Mouse (Mus musculus) forebrain, embryonic 16.5 days (tissue): ENCODE data around the gene Mvb12a. TPM values are rescaled to one million over a fixed set of nuclear protein-coding genes. Genes with fewer than 3 reads are reported as not detected.
"Not testable (repeated sequence)": the region's sequence is repeated elsewhere in the genome, so short reads cannot be mapped to it uniquely, and the experiment has no call there.

Experiments
- ATAC-seq: fragments of 200-750 bp; cut with Nextera tagmentation; 2 replicates; pipeline ENCODE4 v1.8.0; 2017; ENCODE audit warnings: mild to moderate bottlenecking, moderate library complexity
- H3K27ac ChIP-seq: fragments of 300-500 bp; sonication (generic); 2 replicates; pipeline ENCODE4 v1.5.1; 2014; ENCODE audit warnings: low read length, control low read depth
- H3K27me3 ChIP-seq: fragments of 300-500 bp; sonication (generic); replicated peaks from 2 replicates; pipeline ENCODE4 v1.6.1; 2014; ENCODE audit warnings: low read length; ENCODE audit not compliant: control insufficient read depth, insufficient read depth
- H3K36me3 ChIP-seq: fragments of 300-500 bp; sonication (generic); 2 replicates; pipeline ENCODE4 v1.6.1; 2014; ENCODE audit not compliant: control insufficient read depth, insufficient read depth
- H3K4me1 ChIP-seq: fragments of 300-500 bp; sonication (generic); replicated peaks from 2 replicates; pipeline ENCODE4 v1.6.1; 2014; ENCODE audit warnings: low read length; ENCODE audit not compliant: control insufficient read depth, insufficient read depth
- H3K4me2 ChIP-seq: fragments of 300-500 bp; sonication (generic); 2 replicates; pipeline ENCODE4 v1.6.1; 2014; ENCODE audit warnings: mild to moderate bottlenecking, low read length, control low read depth
- H3K4me3 ChIP-seq: fragments of 300-500 bp; sonication (generic); replicated peaks from 2 replicates; pipeline ENCODE4 v1.5.1; 2014; ENCODE audit warnings: mild to moderate bottlenecking, low read length, control low read depth
- H3K9ac ChIP-seq: fragments of 300-500 bp; sonication (generic); replicated peaks from 2 replicates; pipeline ENCODE4 v1.6.1; 2014; ENCODE audit warnings: low read depth, low read length, control low read depth
- H3K9me3 ChIP-seq: fragments of 300-500 bp; sonication (generic); 2 replicates; pipeline ENCODE4 v1.6.1; 2016; ENCODE audit warnings: low read length; ENCODE audit not compliant: control insufficient read depth
- WGBS: fragments of 180-500 bp; shearing (Covaris S2); extraction: QIAGEN DNeasy Blood & Tissue Kit; methylation state at CpG from one replicate; pipeline ENCODE4 v1.1.7; 2014; 5-methylcytosine and 5-hydroxymethylcytosine counted together
- polyA plus RNA-seq: library from polyadenylated mRNA; unstranded; fragments of >200 nt; fragmentation: Nextera tagmentation; extraction: Ambion mirVana; gene quantifications from 2 replicates; pipeline ENCODE4 v1.2.1, GENCODE M21; 2015

Mvb12a gene
- polyA plus RNA-seq, 1 experiment from 2014 or later = 65.3 TPM

DNA sequence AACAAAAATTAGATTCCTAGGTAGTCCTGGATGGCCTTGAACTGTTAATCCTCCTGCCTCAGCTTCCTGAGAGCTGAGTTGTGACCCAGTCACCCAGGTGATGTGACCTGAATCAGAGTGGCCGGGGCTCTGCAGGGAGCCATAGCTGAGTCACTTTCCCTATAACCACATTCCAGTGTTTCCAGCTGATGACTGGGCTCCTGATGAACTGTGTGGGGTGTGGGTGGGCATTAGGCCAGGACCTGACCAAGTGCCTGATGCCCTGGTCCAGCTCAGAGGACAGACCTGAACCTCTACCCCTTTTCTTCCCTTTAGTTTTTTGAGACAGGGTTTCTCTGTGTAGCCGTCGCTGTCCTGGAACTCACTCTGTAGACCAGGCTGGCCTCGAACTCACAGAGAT lies 37.4 kb upstream of the Mvb12a start:
- WGBS = 93% methylated on average over 4 of the region's 4 CpGs
- Histone ChIP-seq H3K4me3 (no peak overlapping the region), H3K36me3 (no peaks in the 10 kb centered on the region), H3K4me1 (peaks cover 6% of the 10 kb centered on the region; the same call in 1 of the 2 replicates), H3K9ac (no peak overlapping the region), H3K9me3 (no peaks in the 10 kb centered on the region), H3K27ac (no peak overlapping the region), H3K27me3 (peaks cover 39% of the 10 kb centered on the region), H3K4me2 (no peak overlapping the region)
- ATAC-seq = no peak

DNA sequence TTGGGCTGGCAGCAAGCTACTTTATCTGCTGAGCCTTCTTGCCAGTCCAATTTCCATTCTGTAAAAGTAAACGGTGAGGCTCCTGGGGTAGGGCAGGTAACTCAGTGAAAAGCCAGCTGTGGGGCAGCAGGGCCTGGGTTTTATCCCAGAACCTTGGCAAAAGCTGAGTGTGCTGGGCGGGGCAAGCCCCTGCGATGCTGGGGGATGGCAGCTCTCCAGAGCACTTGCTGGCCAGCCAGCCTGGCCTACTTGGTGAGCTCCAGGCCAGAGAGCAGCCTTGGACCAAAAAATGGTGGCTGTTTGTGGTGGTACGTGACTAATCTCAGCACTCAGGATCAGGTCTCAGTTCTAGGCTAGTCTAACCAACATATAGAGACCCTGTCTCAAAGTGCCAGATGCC lies 36.7 kb upstream of the Mvb12a start:
- no peak for ATAC-seq
- 82% methylated on average over 4 of the region's 4 CpGs for WGBS
- Histone ChIP-seq H3K9ac (no peak overlapping the region), H3K27me3 (peaks cover 43% of the 10 kb centered on the region), H3K4me3 (no peak overlapping the region), H3K36me3 (no peaks in the 10 kb centered on the region), H3K4me2 (no peak overlapping the region), H3K4me1 (peaks cover 6% of the 10 kb centered on the region; the same call in 1 of the 2 replicates), H3K9me3 (no peaks in the 10 kb centered on the region), H3K27ac (no peak overlapping the region)

DNA sequence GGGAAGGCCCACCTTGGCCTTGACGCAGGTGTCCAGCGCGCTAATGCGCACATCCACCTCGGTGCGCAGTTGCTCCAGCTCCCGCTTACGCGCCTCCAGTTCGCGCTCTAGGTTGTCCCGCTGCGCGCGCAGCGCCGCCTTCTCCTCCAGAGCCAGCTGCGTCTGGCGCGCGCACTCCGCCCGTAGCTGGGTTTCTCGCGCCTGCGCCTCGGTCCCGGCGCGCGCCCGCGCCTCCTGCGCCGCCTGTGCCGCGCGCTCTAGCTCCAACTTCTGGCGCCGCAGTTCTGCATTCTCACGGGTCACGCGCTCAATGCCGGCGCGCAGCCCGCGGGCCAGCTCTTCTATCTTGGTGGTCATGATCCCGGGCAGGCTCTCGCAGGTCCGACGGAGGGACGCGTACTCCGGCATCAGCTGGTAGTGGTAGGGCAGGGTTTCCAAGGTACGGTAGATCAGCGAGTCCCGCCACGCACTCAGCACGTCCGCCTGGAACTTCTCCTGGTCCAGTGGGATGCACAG lies 35.1 kb upstream of the Mvb12a start:
- no peaks in the 10 kb centered on the region for H3K9me3 ChIP-seq
- no peaks in the 10 kb centered on the region for H3K36me3 ChIP-seq
- no peak overlapping the region for H3K27ac ChIP-seq
- H3K4me2 ChIP-seq = peak overlapping the region; percentile 73
- peak overlapping the region; percentile 55 for H3K9ac ChIP-seq
- peaks cover 6% of the 10 kb centered on the region; the same call in 1 of the 2 replicates for H3K4me1 ChIP-seq
- H3K4me3 ChIP-seq = peak overlapping the region; percentile 47
- peaks cover 43% of the 10 kb centered on the region for H3K27me3 ChIP-seq
- under 1% methylated on average over 57 of the region's 61 CpGs for WGBS
- peak; percentile 92 for ATAC-seq

DNA sequence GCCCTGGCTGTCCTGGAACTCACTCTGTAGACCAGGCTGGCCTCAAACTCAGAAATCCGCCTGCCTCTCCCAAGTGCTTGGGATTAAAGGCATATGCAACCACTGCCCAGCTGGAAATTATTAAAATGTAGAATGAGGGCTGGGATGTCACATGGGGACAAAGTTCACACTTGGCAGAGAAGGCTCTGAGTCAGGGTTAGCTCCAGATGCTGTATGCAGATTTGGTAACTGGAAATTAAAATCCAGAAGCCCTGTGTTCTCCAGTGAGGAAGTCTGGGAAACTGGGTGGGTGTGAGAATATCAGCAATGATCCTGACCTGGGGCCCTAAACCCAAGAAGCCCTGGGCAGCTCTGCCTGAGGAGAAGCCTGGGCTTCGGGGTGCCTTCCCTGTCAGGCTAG lies 33.4 kb upstream of the Mvb12a start:
- no peak overlapping the region for H3K4me2 ChIP-seq
- H3K9ac ChIP-seq = no peak overlapping the region
- no peak overlapping the region for H3K4me3 ChIP-seq
- H3K27ac ChIP-seq = no peak overlapping the region
- ATAC-seq = no peak
- peaks cover 43% of the 10 kb centered on the region for H3K27me3 ChIP-seq
- H3K9me3 ChIP-seq = no peaks in the 10 kb centered on the region
- peaks cover 6% of the 10 kb centered on the region; the same call in 1 of the 2 replicates for H3K4me1 ChIP-seq
- H3K36me3 ChIP-seq = no peaks in the 10 kb centered on the region
- 72% methylated on average over 2 of the region's 2 CpGs for WGBS

DNA sequence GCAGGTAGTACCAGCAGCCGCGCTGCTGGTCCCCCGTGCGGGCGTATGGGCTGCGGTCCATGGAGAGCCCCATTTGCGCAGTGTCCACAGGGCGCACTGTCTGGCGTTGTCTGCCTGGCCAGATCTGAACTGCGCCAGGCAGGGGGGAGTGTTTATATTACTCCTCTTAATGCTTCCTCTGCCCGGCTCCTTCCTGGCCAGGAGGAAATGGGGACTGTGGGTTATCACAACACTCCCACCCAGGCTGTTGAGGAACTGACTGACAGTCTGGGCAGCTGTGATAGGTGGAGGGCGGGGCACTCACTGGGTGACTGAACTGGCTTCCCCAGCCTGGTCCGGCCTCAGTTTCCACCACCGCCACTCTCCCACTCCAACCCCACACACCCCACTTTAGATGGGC lies 31.1 kb upstream of the Mvb12a start, which contains the start of gene Plvap:
Gene Plvap, minus strand, starts transcription at position 109 of the 400 bp plus-strand sequence.
- Histone ChIP-seq H3K4me2 (no peak within 1 kb of the TSS), H3K4me3 (no peak within 1 kb of the TSS), H3K36me3 (no peaks in the 10 kb centered on the region), H3K4me1 (peaks cover 6% of the 10 kb centered on the region; the same call in 1 of the 2 replicates), H3K9me3 (no peaks in the 10 kb centered on the region), H3K9ac (no peak within 1 kb of the TSS), H3K27ac (no peak within 1 kb of the TSS), H3K27me3 (peaks cover 34% of the 10 kb centered on the region)
- ATAC-seq = no peak
- 72% methylated on average over 14 of the region's 14 CpGs for WGBS

DNA sequence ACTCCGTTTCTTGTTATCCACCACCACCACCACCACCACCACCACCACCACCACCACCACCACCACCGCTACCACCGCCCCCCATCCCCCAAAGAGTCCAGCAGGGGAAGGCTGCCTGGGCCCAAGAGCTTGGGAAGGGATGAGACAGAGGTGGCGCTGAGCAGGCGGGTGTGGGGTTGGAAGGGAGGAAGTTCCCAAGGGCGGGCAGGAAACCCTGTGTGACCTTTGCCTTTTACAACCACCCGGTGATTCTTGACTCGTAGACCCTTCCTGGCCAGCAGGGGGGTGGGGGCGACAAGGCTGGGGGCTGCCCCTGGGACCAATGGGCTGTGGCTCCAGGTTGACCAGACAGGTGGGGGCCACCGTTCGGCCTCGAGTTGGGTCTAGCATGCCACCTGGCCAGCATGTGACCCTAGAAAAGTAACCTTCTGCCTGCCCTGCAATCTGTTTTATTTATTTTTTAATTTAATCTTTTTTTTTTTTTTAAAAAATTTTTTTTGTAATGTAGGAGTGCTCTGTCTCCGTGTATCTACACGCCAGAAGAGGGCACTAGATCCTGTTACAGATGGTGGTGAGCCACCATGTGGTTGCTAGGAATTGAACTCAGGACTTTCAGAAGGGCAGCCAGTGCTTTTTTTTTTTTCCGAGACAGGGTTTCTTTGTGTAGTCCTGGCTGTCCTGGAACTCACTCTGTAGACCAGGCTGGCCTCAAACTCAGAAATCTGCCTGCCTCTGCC lies 29.5 kb upstream of the Mvb12a start:
- Histone ChIP-seq H3K27me3 (peaks cover 20% of the 10 kb centered on the region), H3K4me1 (no peaks in the 10 kb centered on the region; the same call in 1 of the 2 replicates), H3K27ac (no peak overlapping the region), H3K9ac (no peak overlapping the region), H3K36me3 (no peaks in the 10 kb centered on the region), H3K9me3 (no peaks in the 10 kb centered on the region), H3K4me2 (no peak overlapping the region), H3K4me3 (no peak overlapping the region)
- ATAC-seq = no peak
- WGBS = 77% methylated on average over 15 of the region's 15 CpGs

DNA sequence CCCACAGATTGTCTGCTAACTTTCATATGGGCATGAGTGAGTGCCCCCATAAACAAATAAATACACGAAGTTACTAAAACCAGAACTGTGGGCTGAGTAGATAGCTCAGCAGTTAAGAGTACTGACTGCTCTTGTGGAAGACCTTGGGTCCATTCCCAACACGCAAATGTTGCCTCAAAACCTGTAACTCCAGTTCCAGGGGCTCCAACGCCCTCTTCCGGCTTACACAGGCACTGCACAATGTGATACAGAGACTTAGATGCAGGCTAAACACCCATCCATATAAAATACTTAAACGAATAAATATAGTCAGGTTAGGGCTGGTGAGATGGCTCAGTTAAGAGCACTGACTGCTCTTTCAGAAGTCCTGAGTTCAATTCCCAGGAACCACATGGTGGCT lies 27.7 kb upstream of the Mvb12a start:
- H3K4me2 ChIP-seq = no peak overlapping the region
- H3K4me3 ChIP-seq = no peak overlapping the region
- ATAC-seq = no peak
- no peaks in the 10 kb centered on the region for H3K4me1 ChIP-seq
- no peaks in the 10 kb centered on the region for H3K36me3 ChIP-seq
- no peak overlapping the region for H3K27ac ChIP-seq
- WGBS = 79% methylated on average over 5 of the region's 5 CpGs
- 0 out of 2 replicates have a peak, but pooled peaks cover 6% of the 10 kb centered on the region for H3K27me3 ChIP-seq
- no peak overlapping the region for H3K9ac ChIP-seq
- H3K9me3 ChIP-seq = no peaks in the 10 kb centered on the region

DNA sequence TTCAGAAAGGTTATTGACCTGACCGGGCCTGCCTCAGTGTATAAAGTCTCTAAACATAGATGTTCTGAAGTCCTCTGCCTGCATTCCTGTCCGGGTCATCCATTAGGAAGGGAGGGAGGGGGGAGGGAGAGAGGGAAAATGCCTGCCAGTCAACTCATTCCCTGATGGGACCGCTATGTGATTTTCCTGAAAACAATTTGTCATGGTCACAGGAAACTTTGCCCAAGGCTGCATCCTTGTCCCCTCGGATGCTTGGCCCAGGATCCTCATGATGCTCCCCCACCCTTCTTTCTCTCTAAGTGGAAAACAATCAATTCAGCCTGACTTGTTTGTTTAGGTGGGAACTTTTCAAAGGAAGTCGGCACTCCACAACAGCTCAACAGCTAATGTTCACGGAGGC lies 25.9 kb upstream of the Mvb12a start:
- H3K27ac ChIP-seq = no peak overlapping the region
- H3K4me1 ChIP-seq = peaks cover 3% of the 10 kb centered on the region; the same call in 1 of the 2 replicates
- 0 out of 2 replicates have a peak, but pooled peaks cover 4% of the 10 kb centered on the region for H3K27me3 ChIP-seq
- 38% methylated on average over 6 of the region's 6 CpGs for WGBS
- no peaks in the 10 kb centered on the region for H3K9me3 ChIP-seq
- no peak overlapping the region for H3K4me3 ChIP-seq
- no peak for ATAC-seq
- no peaks in the 10 kb centered on the region for H3K36me3 ChIP-seq
- H3K9ac ChIP-seq = no peak overlapping the region
- no peak overlapping the region for H3K4me2 ChIP-seq

DNA sequence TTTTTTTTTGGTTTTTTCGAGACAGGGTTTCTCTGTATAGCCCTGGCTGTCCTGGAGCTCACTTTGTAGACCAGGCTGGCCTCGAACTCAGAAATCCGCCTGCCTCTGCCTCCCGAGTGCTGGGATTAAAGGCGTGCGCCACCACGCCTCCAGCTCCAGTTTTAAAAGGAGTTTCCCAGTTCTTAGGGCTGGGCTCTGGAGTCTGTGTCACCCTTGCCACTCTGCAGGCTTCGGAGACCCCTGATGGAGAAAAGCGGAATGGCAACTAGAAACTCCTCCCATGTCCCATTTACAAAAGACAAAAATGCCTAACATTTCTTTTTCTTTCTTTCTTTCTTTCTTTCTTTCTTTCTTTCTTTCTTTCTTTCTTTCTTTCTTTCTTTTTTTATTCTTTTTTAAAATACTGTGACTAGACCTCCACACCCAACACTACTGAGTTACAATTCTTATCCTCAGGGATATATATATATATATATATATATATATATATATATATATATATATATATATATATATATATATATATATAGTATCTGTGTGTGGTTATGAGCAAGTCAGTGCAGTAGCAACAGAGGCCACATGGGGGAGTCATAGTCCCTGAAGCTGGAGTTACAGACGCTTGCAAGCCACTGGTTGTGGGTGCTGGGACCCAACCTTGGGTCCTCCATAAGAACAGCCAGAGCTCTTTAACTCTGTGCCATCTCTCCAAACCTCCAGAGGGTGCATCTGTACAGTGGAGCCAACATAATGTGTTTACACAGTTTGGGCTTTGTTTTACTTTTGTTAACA lies 23.5 kb upstream of the Mvb12a start:
- not testable (repeated sequence) for H3K27ac ChIP-seq, H3K27me3 ChIP-seq, H3K9ac ChIP-seq, H3K4me1 ChIP-seq, H3K4me2 ChIP-seq, H3K9me3 ChIP-seq, H3K36me3 ChIP-seq, H3K4me3 ChIP-seq
- 0 out of 2 replicates have a peak, but pooled peaks have one; percentile 39 for ATAC-seq
- 39% methylated on average over 9 of the region's 10 CpGs for WGBS
